Mouse (Mus musculus): ENCODE measurements around the gene Usp44. TPM values are rescaled to one million over a fixed set of nuclear protein-coding genes. Genes with fewer than 3 reads are reported as not detected.
"Not testable (repeated sequence)": the region's sequence is repeated elsewhere in the genome, so short reads cannot be mapped to it uniquely, and the experiment has no call there.

Gene Usp44
- polyA plus RNA-seq (2016; fragmentation: Nextera tagmentation; extraction: Ambion mirVana): 6.6 and 7.7 TPM in 2 replicates

DNA sequence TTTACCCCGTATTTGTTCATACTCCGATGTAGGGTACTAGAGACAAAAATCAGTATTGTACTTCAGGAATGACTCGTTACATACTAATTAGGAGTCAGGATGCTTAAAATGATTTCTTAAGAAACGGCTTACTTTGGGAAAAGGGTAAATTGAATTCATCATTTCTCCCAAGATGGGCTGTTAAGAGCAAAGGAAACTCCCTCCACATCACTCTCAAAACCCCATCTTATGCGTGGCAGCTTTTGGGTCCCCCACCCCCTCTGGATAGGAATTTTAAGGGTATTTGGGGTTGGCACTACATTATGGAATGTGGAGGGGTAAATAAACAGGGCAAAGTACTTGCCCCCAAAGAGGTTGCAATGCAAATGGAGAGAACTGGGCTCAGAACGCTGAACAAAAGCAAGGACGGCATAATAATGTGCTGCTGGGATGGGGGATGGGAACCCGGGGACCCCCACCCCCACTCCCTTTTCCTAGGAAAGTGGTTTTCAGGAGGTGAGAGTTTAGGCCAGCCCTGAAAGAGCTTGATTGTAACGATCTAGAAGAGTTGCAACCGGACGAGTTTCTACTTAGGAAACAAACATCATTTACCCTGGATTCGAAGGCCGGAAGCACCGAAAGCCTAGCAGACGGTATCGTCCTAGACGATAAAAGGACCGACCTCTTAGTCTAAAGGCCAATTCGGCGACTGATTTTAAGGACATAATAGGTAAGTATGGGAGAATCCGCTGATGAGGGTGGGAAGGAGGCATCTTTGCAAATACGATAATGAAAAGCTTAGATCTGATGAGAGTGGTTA is at the start of gene Usp44:
Gene Usp44, plus strand, starts transcription at position 625 of the 799 bp plus-strand sequence.
- H3K36me3 ChIP-seq (replicated peaks): no peaks in the 10 kb centered on the region
- H3K27ac ChIP-seq (replicated peaks): no peak within 1 kb of the TSS; the same call in 1 of the 2 replicates
- peaks cover 66% of the 10 kb centered on the region for H3K27me3 ChIP-seq (replicated peaks; ENCODE audit: low read depth, poor library complexity, severe bottlenecking)
- H3K9me3 ChIP-seq: no peaks in the 10 kb centered on the region
- WGBS: 5% methylated on average over 22 of the region's 22 CpGs
- peaks cover 28% of the 10 kb centered on the region for H3K4me1 ChIP-seq
- peak; percentile 37 for DNase-seq (ENCODE audit: low spot score)
- peak within 1 kb of the TSS; percentile 44 for H3K4me3 ChIP-seq

DNA sequence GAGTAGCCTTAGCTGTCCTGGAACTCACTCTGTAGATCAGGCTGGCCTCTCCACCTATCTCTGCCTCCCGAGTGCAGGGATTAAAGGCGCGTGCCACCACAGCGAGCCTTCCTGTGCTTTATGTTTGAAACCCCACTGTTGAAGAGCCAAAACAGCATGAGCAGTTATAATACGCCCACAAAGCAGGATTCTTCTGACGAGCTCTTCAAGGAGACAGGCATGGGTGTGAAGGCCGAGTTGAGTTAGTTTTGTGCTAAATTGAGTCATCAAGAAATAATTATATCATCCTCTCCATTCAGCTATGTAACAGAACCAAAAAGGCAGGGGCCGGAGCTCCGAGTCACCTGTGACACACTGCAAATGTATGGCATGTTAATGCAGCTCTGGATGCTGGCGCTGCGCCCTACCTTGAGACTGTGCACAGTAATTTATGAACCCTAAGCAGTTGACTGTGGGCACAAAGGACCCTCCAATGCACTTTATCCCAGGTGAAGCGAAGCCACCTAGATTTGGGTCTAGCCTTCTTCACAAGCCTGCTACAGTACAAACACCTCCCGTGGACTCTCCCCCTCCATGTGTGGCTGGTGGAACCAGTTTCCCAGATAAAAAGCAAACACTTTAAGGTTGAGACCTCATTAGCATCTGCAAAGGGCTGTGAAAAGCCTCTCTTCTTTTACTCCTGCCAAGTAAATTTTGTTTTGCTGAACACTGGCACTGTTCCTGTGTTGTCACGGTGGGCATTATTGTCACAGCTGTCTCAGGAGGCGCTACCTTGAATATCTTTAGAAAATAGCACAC is 47.9 kb upstream of the Usp44 start:
- no peak for DNase-seq (ENCODE audit: low spot score)
- H3K36me3 ChIP-seq (replicated peaks): no peaks in the 10 kb centered on the region
- no peak overlapping the region for H3K4me3 ChIP-seq
- H3K4me1 ChIP-seq: no peaks in the 10 kb centered on the region
- no peaks in the 10 kb centered on the region for H3K9me3 ChIP-seq
- no peak overlapping the region for H3K27ac ChIP-seq (replicated peaks)
- no peaks in the 10 kb centered on the region for H3K27me3 ChIP-seq (replicated peaks; ENCODE audit: low read depth, poor library complexity, severe bottlenecking)
- 78% methylated on average over 15 of the region's 15 CpGs for WGBS

DNA sequence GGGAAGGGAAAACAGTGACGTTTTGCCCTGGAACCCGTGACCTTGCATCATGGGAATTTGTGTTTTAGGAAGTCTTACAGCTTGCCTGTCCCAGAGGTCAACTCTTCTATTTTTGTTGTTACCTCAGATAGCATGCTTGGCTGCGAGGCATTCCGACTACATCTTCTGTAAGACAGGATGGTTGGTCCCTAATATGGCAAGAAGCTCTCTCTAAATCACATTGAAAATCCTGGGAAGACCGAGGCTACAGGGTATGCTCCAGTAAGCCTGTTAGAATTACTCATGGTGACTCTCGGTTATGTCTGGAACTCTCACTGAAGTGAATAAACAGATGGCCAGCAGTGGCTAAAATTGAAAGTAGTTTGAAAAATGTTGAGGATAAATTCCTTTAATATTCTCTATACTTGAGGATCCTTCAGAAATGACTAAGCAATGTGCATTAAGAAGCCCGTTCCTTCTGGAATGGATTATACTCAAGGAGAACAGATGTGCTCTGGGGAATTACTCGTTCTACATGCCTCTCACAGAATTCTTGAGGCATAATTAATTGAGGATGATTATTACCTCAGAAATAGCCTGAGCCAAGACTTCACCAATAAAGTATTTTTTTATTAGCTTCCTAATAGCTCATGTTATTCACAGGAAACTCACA is 31.5 kb upstream of the Usp44 start:
- H3K4me3 ChIP-seq: no peak overlapping the region
- no peaks in the 10 kb centered on the region for H3K4me1 ChIP-seq
- no peak for DNase-seq (ENCODE audit: low spot score)
- H3K36me3 ChIP-seq (replicated peaks): no peaks in the 10 kb centered on the region
- no peaks in the 10 kb centered on the region for H3K9me3 ChIP-seq
- H3K27me3 ChIP-seq (replicated peaks; ENCODE audit: low read depth, poor library complexity, severe bottlenecking): no peaks in the 10 kb centered on the region
- no peak overlapping the region for H3K27ac ChIP-seq (replicated peaks)
- WGBS: 75% methylated on average over 8 of the region's 8 CpGs

DNA sequence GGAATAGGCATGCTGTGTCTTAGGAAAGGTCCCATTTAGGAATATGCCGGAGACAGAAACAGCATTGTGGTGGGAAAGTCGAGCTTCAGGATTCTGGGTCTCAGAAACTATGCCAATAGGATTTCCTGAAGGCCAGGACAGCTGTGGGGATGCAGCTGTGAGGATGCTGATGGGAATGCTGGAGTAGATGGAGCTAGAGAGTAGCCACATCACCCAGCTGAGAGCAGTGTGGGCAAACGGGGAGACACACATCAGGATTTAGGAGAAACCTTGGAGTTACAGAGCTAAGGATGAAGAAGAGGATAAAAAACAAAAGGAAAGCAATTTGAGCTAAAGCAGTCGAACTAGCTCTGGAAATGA is 31.0 kb upstream of the Usp44 start:
- DNase-seq (ENCODE audit: low spot score): no peak
- Histone ChIP-seq H3K27ac (replicated peaks) (no peak overlapping the region), H3K9me3 (no peaks in the 10 kb centered on the region), H3K4me3 (no peak overlapping the region), H3K27me3 (replicated peaks; ENCODE audit: low read depth, poor library complexity, severe bottlenecking) (no peaks in the 10 kb centered on the region), H3K36me3 (replicated peaks) (no peaks in the 10 kb centered on the region), H3K4me1 (no peaks in the 10 kb centered on the region)
- 78% methylated on average over 4 of the region's 4 CpGs for WGBS

- H3K4me3 ChIP-seq: no peak overlapping the region
- no peaks in the 10 kb centered on the region for H3K9me3 ChIP-seq
- DNase-seq (ENCODE audit: low spot score): no peak
- H3K27ac ChIP-seq (replicated peaks): no peak overlapping the region
- H3K27me3 ChIP-seq (replicated peaks; ENCODE audit: low read depth, poor library complexity, severe bottlenecking): no peaks in the 10 kb centered on the region
- 92% methylated on average over 5 of the region's 5 CpGs for WGBS
- no peaks in the 10 kb centered on the region for H3K4me1 ChIP-seq
- H3K36me3 ChIP-seq (replicated peaks): no peaks in the 10 kb centered on the region
Observed at GRCm38 (mm10) chr10:93800895-93801294, 30.5 kb upstream of the Usp44 start.

DNA sequence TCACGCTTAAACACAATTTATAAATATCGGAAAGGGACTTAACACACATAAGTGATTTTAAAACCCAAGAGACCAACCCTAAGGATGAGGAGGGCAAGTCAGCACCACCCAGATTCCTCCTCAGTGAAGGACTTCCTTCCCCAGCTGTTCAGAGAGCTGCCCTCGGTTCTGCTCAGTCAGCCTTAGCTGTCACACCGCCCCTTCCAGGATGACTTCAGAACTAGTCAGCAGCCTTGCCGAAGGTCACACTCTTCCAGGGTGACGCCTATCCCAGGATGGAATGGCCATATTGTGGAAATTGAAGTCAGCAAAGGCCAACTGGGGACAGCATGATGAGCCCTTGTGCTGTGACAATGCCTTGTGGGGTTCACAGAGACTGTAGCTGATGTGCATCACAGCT is 28.2 kb upstream of the Usp44 start:
- no peaks in the 10 kb centered on the region for H3K27me3 ChIP-seq (replicated peaks; ENCODE audit: low read depth, poor library complexity, severe bottlenecking)
- H3K4me1 ChIP-seq: no peaks in the 10 kb centered on the region
- H3K9me3 ChIP-seq: no peaks in the 10 kb centered on the region
- 74% methylated on average over 6 of the region's 6 CpGs for WGBS
- no peak for DNase-seq (ENCODE audit: low spot score)
- H3K36me3 ChIP-seq (replicated peaks): no peaks in the 10 kb centered on the region
- no peak overlapping the region for H3K27ac ChIP-seq (replicated peaks)
- H3K4me3 ChIP-seq: no peak overlapping the region

- H3K4me3 ChIP-seq; H3K27me3 ChIP-seq (replicated peaks; ENCODE audit: low read depth, poor library complexity, severe bottlenecking); H3K36me3 ChIP-seq (replicated peaks); H3K4me1 ChIP-seq; DNase-seq (ENCODE audit: low spot score); H3K9me3 ChIP-seq; H3K27ac ChIP-seq (replicated peaks): not testable (repeated sequence)
- WGBS: 90% methylated on average over 8 of the region's 8 CpGs
Observed at GRCm38 (mm10) chr10:93809438-93809837, 21.9 kb upstream of the Usp44 start.

- no peaks in the 10 kb centered on the region for H3K36me3 ChIP-seq (replicated peaks)
- H3K27ac ChIP-seq (replicated peaks): no peak overlapping the region
- H3K27me3 ChIP-seq (replicated peaks; ENCODE audit: low read depth, poor library complexity, severe bottlenecking): no peaks in the 10 kb centered on the region
- WGBS: 70% methylated on average over 7 of the region's 7 CpGs
- no peak for DNase-seq (ENCODE audit: low spot score)
- no peaks in the 10 kb centered on the region for H3K9me3 ChIP-seq
- H3K4me1 ChIP-seq: 0 out of 2 replicates have a peak, but pooled peaks cover 4% of the 10 kb centered on the region
- no peak overlapping the region for H3K4me3 ChIP-seq
Observed at GRCm38 (mm10) chr10:93810590-93811185, 20.7 kb upstream of the Usp44 start.

DNA sequence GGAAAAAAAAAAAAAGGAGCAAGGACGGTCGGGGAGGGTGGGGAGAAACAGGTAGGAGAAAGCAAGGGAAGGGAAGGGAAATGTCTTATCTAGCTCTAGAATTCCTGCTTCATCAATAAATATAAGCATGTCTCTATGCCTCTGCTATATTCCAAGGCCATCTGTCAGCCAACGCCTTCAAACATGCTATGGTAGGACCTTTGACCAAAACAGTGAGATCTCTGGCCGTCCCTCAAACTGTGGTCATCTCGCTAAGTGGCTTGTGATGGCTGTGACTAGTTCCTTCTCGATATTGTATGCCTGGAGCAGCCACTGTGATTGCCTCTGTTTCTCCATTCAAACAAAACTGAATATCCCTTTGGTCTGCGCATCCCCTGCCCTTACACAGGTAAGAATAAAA is 19.3 kb upstream of the Usp44 start:
- no peak for DNase-seq (ENCODE audit: low spot score)
- Histone ChIP-seq H3K4me3 (no peak overlapping the region), H3K4me1 (0 out of 2 replicates have a peak, but pooled peaks cover 4% of the 10 kb centered on the region), H3K27ac (replicated peaks) (no peak overlapping the region), H3K36me3 (replicated peaks) (no peaks in the 10 kb centered on the region), H3K9me3 (no peaks in the 10 kb centered on the region), H3K27me3 (replicated peaks; ENCODE audit: low read depth, poor library complexity, severe bottlenecking) (no peaks in the 10 kb centered on the region)
- WGBS: 85% methylated on average over 7 of the region's 7 CpGs

GRCm38 (mm10) chr10:93812774-93813415 is 18.5 kb upstream of the Usp44 start:
- DNase-seq (ENCODE audit: low spot score): peak; percentile 82
- 22% methylated on average over 10 of the region's 10 CpGs for WGBS
- Histone ChIP-seq H3K9me3 (no peaks in the 10 kb centered on the region), H3K36me3 (replicated peaks) (no peaks in the 10 kb centered on the region), H3K4me1 (0 out of 2 replicates have a peak, but pooled peaks cover 4% of the 10 kb centered on the region), H3K27me3 (replicated peaks; ENCODE audit: low read depth, poor library complexity, severe bottlenecking) (no peaks in the 10 kb centered on the region), H3K4me3 (no peak overlapping the region), H3K27ac (replicated peaks) (no peak overlapping the region)

DNA sequence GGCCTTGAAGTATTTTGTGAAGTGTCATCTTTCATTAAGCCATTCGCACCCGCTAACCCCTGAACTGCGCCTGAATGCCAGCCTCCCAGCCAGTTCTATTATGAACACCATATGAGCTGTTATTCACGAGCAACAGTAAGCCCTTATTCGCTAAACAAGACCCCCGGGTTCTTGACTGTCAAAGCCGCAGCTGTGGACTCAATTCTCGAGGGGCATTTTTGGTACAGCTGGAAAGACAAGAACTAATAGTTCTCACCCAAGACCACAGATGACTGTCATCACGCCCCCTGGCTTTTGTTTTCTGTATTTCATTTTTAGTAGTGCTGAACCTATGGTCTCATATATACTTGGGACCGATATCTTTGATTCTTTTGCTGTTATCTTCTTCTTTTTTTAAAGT is 17.6 kb upstream of the Usp44 start:
- Histone ChIP-seq H3K27ac (replicated peaks) (no peak overlapping the region), H3K9me3 (no peaks in the 10 kb centered on the region), H3K27me3 (replicated peaks; ENCODE audit: low read depth, poor library complexity, severe bottlenecking) (no peaks in the 10 kb centered on the region), H3K36me3 (replicated peaks) (no peaks in the 10 kb centered on the region), H3K4me1 (0 out of 2 replicates have a peak, but pooled peaks cover 4% of the 10 kb centered on the region), H3K4me3 (no peak overlapping the region)
- WGBS: 66% methylated on average over 10 of the region's 10 CpGs
- peak; percentile 43 for DNase-seq (ENCODE audit: low spot score)

DNA sequence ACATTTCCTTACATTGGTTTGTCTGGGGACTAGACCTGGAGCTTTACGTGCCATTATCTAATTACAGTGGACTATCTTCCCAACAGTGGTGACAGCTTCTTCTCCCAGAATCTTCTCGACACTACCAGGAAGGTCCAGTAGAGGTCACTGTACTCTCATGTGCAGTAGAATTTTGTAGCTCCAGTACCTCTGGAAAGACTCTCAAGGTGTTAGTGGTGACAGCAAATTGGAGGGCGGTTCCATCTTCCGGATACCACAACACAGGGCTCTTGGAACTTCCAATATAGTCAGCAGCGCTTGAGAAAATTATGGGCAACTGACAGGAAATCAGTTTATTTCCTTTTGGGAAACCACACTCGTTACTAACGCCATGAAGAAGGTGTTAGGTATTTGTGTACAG is 12.7 kb upstream of the Usp44 start:
- DNase-seq (ENCODE audit: low spot score): peak; percentile 58
- Histone ChIP-seq H3K36me3 (replicated peaks) (no peaks in the 10 kb centered on the region), H3K27ac (replicated peaks) (no peak overlapping the region), H3K27me3 (replicated peaks; ENCODE audit: low read depth, poor library complexity, severe bottlenecking) (peaks cover 17% of the 10 kb centered on the region), H3K4me3 (no peak overlapping the region), H3K4me1 (peaks cover 5% of the 10 kb centered on the region), H3K9me3 (no peaks in the 10 kb centered on the region)
- WGBS: 37% methylated on average over 7 of the region's 7 CpGs

All from embryonic facial prominence, embryonic 10.5 days (tissue).